Mouse (Mus musculus) urinary bladder, postnatal 36 days (tissue): Measurements from ENCODE around the gene Zkscan16.

Experiments
- DNase-seq, 2 experiments: peaks; one replicate each; pipeline ENCODE4 v3.0.0; 2022; ENCODE audit warnings: low spot score in 2 of 2, mixed read lengths in 1 of 2

The Zkscan16 gene

GRCm38 (mm10) chr4:58943420-58944205, at the start of gene Zkscan16:
Zkscan16 (plus strand) TSS chr4:58943628.
- peak; percentile 37 to 61 for DNase-seq

- no peak for DNase-seq
Observed at GRCm38 (mm10) chr4:58894399-58894798, 49.0 kb upstream of the Zkscan16 start.

GRCm38 (mm10) chr4:58897436-58897835, 46.0 kb upstream of the Zkscan16 start:
- no peak for DNase-seq

GRCm38 (mm10) chr4:58898318-58898717, 45.1 kb upstream of the Zkscan16 start:
- no peak for DNase-seq

- DNase-seq = no peak
Observed at GRCm38 (mm10) chr4:58907453-58907852, 36.0 kb upstream of the Zkscan16 start.

- DNase-seq = no peak
Observed at GRCm38 (mm10) chr4:58910175-58911068, 33.0 kb upstream of the Zkscan16 start.

- peak; percentile 15 to 57 for DNase-seq
Observed at GRCm38 (mm10) chr4:58911069-58911830, 32.2 kb upstream of the Zkscan16 start.

GRCm38 (mm10) chr4:58911831-58912628, 31.4 kb upstream of the Zkscan16 start:
- DNase-seq = peak; percentile 53 to 67

- peak; percentile 78 to 85 for DNase-seq
Observed at GRCm38 (mm10) chr4:58912629-58913335, 30.6 kb upstream of the Zkscan16 start, which contains the start of gene Ecpas. Ecpas (minus strand) TSS chr4:58912749.

- DNase-seq = no peak
Observed at GRCm38 (mm10) chr4:58913336-58914026, 29.9 kb upstream of the Zkscan16 start.

GRCm38 (mm10) chr4:58915081-58915826, 28.2 kb upstream of the Zkscan16 start:
- DNase-seq = no peak

- no peak for DNase-seq
Observed at GRCm38 (mm10) chr4:58923933-58924332, 19.5 kb upstream of the Zkscan16 start.

GRCm38 (mm10) chr4:58925664-58926063, 17.8 kb upstream of the Zkscan16 start:
- DNase-seq = no peak

- no peak for DNase-seq
Observed at GRCm38 (mm10) chr4:58926120-58926519, 17.3 kb upstream of the Zkscan16 start.

- DNase-seq = no peak
Observed at GRCm38 (mm10) chr4:58927661-58928060, 15.8 kb upstream of the Zkscan16 start.

GRCm38 (mm10) chr4:58932541-58932940, 10.9 kb upstream of the Zkscan16 start:
- DNase-seq = no peak

- no peak for DNase-seq
Observed at GRCm38 (mm10) chr4:58934308-58934707, 9.1 kb upstream of the Zkscan16 start.

- peak; percentile 45 to 74 for DNase-seq
Observed at GRCm38 (mm10) chr4:58934746-58935476, 8.5 kb upstream of the Zkscan16 start.
